ENCODE assay signal across 28 mouse cellular contexts in genomic region chr6:60445591-60445990, GRCm38 (mm10).
A peak's percentile ranks its signal among the peaks of the same experiment; 100 is the strongest.
DNase-seq lines count a peak whose midpoint lies in the region; ATAC-seq and TF ChIP-seq lines count a peak whose summit lies in the region.
"Had no signal": no experiment of that assay in that cellular context is flagged by ENCODE, and none has a peak within 500 bp of the region (broad histone marks: within the 10 kb centered on the region; RNA-seq: fewer than 3 reads in every experiment).

No protein-coding gene starts in this region.

- DNase-seq in layer of hippocampus, adult 2 months (ENCODE audit: low spot score in 2 of 2) = no peak
- no peak for DNase-seq in layer of hippocampus, adult 11-12 months (ENCODE audit: low spot score)
- DNase-seq in lung, postnatal 0 days (ENCODE audit: low spot score) = peak; percentile 23
- DNase-seq in lung, adult 18-20 months = no peak
- DNase-seq in brain, adult 2 months (ENCODE audit: low read depth, low spot score) = peak; percentile 77
- DNase-seq in telencephalon, adult 2 months (ENCODE audit: low read depth, low spot score) = peak; percentile 47
- DNase-seq in adrenal gland, postnatal 10 days = no peak
- DNase-seq: adrenal gland, postnatal 14 days; cerebellum, adult 11-12 months; cerebellum, adult 8-10 months; cerebellum, postnatal 10 days; cerebellum, postnatal 36 days; gastrocnemius, adult 2 months; gastrocnemius, postnatal 14 days; heart, adult 11 months; heart, postnatal 10 days; heart, postnatal 36 days had no signal

- H3K9me3 ChIP-seq in lung, postnatal 0 days (ENCODE audit: low read length) = no peaks in the 10 kb centered on the region
- H3K9me3 ChIP-seq: embryonic facial prominence, embryonic 12.5 days; forebrain, embryonic 12.5 days; forebrain, embryonic 15.5 days; heart, embryonic 12.5 days; heart, embryonic 15.5 days; hindbrain, embryonic 10.5 days; hindbrain, embryonic 13.5 days; intestine, embryonic 15.5 days had no signal

- no peak; the same call in 1 of the 2 replicates for ATAC-seq in lung, postnatal 0 days
- ATAC-seq: CD4-positive, CD25-positive, alpha-beta regulatory T cell, adult 4 months; forebrain, embryonic 15.5 days; hindbrain, embryonic 16.5 days; intestine, embryonic 15.5 days had no signal

- H3K27ac ChIP-seq in layer of hippocampus, adult 2 months = peak overlapping the region; percentile 49
- H3K27ac ChIP-seq in lung, postnatal 0 days (ENCODE audit: low read length) = no peak overlapping the region
- H3K27ac ChIP-seq: embryonic facial prominence, embryonic 12.5 days; forebrain, embryonic 12.5 days; forebrain, embryonic 15.5 days; gastrocnemius, adult 2 months; heart, embryonic 15.5 days; hindbrain, embryonic 10.5 days; hindbrain, embryonic 13.5 days; intestine, embryonic 15.5 days had no signal

- TF ChIP-seq EP300 in lung, postnatal 0 days (IDR thresholded peaks at IDR 0.05) = peak; percentile 60

- H3K4me1 ChIP-seq in lung, postnatal 0 days (ENCODE audit: insufficient read depth, low read depth, low read length) = no peaks in the 10 kb centered on the region
- H3K4me1 ChIP-seq: embryonic facial prominence, embryonic 12.5 days; forebrain, embryonic 12.5 days; forebrain, embryonic 15.5 days; heart, embryonic 12.5 days; heart, embryonic 15.5 days; hindbrain, embryonic 10.5 days; hindbrain, embryonic 13.5 days; intestine, embryonic 15.5 days had no signal

- no peaks in the 10 kb centered on the region for H3K36me3 ChIP-seq in lung, postnatal 0 days (ENCODE audit: insufficient read depth, low read length)
- H3K36me3 ChIP-seq: embryonic facial prominence, embryonic 12.5 days; forebrain, embryonic 12.5 days; forebrain, embryonic 15.5 days; heart, embryonic 12.5 days; heart, embryonic 15.5 days; hindbrain, embryonic 10.5 days; hindbrain, embryonic 13.5 days; intestine, embryonic 15.5 days had no signal

- no peak for TF ChIP-seq CTCF in layer of hippocampus, adult 2 months (conservative IDR thresholded peaks at IDR 0.05)
- TF ChIP-seq CTCF in lung, postnatal 0 days (IDR thresholded peaks at IDR 0.05) = no peak

- no peak overlapping the region for H3K9ac ChIP-seq in lung, postnatal 0 days (replicated peaks; ENCODE audit: low read depth)
- H3K9ac ChIP-seq: embryonic facial prominence, embryonic 12.5 days; forebrain, embryonic 12.5 days; forebrain, embryonic 15.5 days; heart, embryonic 12.5 days; heart, embryonic 15.5 days; hindbrain, embryonic 13.5 days; intestine, embryonic 15.5 days had no signal

- 64% methylated on average over 1 of the region's 1 CpGs for WGBS in lung, postnatal 0 days

- no peaks in the 10 kb centered on the region for H3K27me3 ChIP-seq in lung, postnatal 0 days (replicated peaks; ENCODE audit: insufficient read depth, low read length)
- H3K27me3 ChIP-seq: embryonic facial prominence, embryonic 12.5 days; forebrain, embryonic 12.5 days; forebrain, embryonic 15.5 days; heart, embryonic 12.5 days; heart, embryonic 15.5 days; hindbrain, embryonic 13.5 days; intestine, embryonic 15.5 days had no signal

- no peak overlapping the region for H3K4me2 ChIP-seq in lung, postnatal 0 days (replicated peaks; ENCODE audit: low read depth, low read length)
- H3K4me2 ChIP-seq: embryonic facial prominence, embryonic 12.5 days; forebrain, embryonic 12.5 days; forebrain, embryonic 15.5 days; heart, embryonic 12.5 days; heart, embryonic 15.5 days; hindbrain, embryonic 13.5 days; intestine, embryonic 15.5 days had no signal

- H3K4me3 ChIP-seq in layer of hippocampus, adult 2 months = no peak overlapping the region
- no peak overlapping the region for H3K4me3 ChIP-seq in lung, postnatal 0 days (ENCODE audit: low read depth, low read length)
- H3K4me3 ChIP-seq: embryonic facial prominence, embryonic 12.5 days; erythroblast, embryonic 14.5 days; forebrain, embryonic 12.5 days; forebrain, embryonic 15.5 days; gastrocnemius, adult 2 months; heart, embryonic 12.5 days; heart, embryonic 15.5 days; hindbrain, embryonic 10.5 days; hindbrain, embryonic 13.5 days; intestine, embryonic 15.5 days had no signal

Comparison
In these comparisons a context has a peak if more than half of its experiments do, and no peak if none do; other contexts are left out.
1. DNase-seq: peak in lung, postnatal 0 days (single experiment), brain, adult 2 months (single experiment) and telencephalon, adult 2 months (single experiment); none in layer of hippocampus, adult 2 months (0 of 2), layer of hippocampus, adult 11-12 months (single experiment), lung, adult 18-20 months (0 of 2) and adrenal gland, postnatal 10 days (single experiment).